Mouse (Mus musculus): ENCODE results near the gene Gm1113.

Gm1113 gene

DNA sequence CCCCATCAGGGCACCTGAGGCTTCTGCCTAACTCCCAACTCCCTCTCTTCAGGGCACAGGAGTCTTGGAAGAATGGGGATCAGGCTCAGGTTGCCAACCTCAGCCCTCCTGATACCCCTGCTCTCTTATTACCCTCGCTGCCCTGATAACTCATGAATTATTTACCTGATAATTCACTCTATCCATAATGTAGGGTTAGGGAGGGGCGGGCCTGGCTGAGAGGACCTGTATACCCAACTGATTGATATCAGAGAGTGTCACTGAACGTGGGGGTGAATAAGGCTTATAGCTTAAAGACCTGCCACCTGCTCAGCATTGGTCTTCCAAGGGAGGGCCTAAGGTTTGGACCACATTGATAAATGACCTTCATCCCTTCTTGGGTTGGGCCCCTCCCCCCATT is at the start of gene Gm1113:
Gene Gm1113 (minus strand): TSS at position 101 of the 400 bp plus-strand sequence.
- DNase-seq, result no peak

DNA sequence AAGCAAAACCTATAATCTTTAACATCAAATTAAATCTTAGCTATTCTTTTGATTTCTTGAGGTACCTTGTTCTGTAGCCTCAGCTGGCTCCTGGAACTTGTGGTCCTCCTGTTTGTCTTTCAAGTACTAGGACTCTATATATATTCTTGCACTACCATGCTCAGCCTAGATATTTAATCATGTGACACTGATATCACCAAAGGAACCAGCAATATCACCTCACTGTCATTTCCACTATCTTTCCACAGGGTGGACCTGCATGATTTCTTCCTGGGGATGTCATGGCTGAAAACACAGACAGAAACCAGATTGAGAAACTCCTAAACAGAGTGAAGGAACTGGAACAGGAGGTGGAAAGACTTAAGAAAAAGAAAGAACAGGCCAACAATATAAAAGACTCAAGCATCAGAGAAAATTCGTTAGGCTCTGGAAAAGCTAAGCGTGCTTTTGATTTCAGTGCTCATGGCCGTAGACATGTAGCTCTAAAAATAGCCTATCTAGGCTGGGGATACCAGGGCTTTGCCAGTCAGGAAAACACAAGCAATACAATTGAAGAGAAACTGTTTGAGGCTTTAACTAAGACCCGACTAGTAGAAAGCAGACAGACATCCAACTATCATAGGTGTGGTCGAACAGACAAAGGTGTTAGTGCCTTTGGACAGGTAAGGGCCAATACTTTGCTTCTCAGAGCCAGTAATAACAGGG is 46.6 kb upstream of the Gm1113 start:
- DNase-seq, result no peak

DNA sequence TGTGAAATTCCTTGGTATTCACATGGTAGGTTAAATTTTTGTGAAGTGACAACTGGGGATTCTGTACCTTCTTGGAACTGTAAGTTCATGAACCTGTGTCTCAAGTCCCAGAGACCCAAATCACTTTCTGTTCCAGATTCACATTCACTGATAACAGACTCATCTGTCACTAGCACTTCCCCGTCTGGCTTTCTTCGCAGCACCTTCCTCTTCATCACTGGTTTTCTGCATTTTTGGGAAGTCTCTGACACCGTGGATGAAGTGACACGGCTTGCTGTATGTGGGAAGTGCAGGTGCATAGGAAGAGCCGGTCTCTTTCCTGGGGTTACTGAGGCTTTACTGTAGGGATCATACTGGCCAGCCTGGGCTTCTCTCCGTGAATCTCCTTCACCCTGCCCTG is 43.5 kb upstream of the Gm1113 start:
- no peak for DNase-seq

DNA sequence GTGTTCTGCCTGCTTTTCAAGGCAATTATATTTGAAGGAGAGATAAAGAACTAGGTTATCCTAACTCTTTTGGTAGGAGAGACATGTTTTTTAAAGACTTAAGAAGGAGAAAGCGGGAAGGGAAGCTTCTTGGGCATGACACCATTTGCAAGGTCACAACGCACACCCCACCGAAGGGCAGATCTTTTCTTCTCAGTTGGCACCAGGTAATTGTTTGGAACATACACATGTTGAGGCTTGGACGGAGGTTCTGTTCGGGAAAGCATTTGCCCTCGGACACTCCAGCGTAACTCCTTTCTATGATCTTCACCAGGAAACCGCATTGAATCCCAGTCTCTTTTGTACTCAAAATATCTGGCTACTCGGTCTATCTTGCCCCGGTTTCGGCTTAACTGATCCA is 43.0 kb upstream of the Gm1113 start:
- no peak for DNase-seq

DNA sequence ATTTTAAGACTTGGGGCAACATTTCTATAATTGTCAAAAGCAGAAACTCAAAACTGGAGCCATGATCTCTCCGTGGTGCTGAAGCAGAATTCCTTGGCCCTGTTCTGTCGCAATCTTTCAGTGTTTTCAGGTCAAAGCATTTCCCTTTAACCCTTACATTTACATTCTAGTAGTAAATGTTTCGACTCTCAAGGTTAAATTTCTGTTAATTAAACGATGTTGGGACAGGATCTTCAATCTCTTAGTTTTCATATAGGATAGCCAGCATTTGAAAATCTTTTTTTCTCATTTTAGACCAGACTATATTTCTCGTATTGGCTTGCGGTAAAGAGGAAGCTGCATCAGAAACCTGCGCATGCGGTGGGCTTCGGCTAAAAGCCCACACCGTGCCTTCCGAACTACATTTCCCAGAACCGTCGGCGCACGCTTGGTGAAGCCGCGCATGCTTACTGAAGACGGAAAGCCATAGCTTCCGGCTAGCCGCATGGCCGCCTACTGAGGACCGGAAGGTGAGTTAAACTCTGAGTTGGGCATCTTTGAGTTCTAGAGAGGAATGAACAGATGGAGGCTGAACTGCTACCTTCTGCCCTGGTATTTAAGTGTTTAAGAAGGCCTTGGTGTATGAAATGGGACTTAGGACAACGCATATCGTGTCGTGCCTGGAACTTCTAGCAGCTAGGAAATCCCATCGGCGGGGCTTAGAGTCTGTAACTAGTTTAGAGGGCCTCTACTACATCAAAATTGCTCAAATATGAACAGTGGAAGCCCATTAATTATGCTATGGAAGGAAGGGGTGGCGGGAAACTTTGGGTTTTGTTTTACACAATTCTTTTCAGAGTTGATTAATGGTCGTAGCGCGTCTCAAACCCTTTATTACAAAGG is 41.2 kb upstream of the Gm1113 start:
- DNase-seq, result peak; percentile 83

DNA sequence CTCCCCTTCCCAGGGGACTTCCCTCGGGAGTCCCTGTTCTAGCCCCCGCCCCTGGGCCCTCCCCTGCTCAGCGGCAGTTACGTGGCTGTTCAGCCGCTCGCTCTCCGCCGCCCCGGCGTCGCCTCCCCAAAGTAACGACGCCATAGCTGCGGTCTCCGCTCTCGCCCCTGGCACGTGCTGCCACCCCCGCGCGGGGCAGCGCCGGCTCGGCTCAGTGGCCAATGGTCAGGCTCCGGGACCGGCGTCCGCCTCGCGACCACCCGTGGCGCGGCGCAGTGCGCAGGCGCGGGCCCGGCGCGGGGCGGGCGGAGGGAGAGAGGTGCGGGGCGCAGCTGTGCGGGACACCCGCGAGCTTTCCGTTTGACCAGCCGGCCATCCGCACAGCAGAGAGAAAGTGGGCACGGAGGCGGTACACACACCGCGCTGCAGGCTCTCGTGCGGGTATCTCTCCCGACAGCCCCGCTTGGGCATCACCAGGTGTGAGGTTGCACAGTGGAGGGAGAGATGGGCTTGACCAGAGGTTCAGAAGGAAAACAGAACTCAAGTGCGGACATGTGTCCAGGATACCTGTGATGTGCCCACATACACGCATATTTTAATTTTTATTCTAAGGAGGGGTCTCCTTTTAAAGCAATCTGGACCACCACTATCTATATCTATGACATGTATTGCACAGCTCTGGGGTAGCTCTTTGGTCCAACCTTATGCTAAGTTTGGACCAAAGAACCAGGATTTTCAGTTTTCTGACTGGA is 40.4 kb upstream of the Gm1113 start, which contains the start of the genes Ddx25 and Pus3:
Gene Ddx25 (minus strand): TSS at position 272 of the 752 bp plus-strand sequence.
Gene Pus3 (plus strand): TSS at position 339 of the 752 bp plus-strand sequence.
- peak; percentile 77 for DNase-seq

DNA sequence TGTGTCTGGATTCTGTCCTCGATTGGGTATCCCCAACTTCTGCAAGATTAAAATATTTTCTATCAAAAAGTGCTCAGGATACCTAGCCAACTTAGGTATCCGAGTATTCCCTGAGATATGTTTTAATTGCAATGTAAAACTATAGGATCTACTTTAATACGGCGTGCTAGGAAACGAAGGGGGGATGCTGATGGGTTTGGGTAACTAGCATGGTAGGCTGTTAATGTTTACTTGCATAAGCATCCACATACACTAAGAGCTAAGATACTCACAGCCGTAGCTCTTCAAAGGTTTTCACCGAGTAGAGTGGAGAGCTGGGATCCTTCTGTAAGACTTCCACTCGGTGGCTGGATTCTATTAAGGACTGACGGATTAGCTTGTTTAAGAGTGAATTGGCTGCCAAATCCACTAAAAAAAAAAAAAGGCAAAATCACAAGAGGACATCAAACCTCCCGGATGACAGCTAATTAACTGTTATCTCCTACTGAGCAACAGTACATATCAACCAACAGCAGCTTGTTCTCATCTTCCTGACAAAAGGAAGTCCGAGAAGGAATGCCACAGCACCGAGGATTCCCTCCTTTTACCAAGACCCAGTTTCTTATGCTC is 38.5 kb upstream of the Gm1113 start:
- no peak for DNase-seq

DNA sequence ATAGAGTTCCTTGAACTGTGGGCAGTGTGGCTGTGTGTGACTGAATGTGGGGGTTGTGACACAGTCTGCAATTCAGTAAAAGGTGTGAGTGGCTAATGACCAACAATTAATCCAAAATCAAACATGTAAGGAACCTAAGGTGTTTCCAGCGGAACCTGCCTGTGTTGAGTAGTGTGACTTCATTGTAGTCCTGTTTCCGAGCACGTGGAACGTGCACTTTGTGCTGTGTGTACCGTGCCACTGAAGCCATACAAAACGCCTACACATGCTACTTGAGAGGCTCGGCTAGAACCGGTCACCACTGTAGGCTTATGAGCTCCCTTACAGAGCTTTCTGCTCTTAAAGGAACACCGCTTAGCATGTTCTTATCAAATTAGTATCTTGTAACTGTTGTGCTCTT is 30.4 kb upstream of the Gm1113 start:
- DNase-seq, result no peak

DNA sequence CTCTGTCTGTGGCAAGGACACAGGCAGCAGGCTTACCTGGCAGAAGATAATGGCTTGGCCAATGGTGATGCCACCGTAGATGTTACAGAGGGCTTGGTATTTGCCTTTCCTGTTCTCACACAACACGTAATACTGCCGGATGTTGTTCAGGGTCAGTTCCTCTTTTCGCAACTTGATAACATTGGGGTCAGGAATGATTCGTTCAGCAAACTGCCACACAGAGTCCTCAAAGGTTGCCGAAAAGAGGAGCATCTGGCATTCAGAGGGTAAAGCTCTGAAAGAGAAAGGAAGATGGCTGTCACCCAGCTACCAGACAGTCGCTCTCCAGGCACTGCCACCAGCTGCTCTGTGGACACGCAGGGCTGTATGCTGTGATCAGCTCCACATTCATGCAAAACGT is 28.7 kb upstream of the Gm1113 start:
- DNase-seq, result no peak

DNA sequence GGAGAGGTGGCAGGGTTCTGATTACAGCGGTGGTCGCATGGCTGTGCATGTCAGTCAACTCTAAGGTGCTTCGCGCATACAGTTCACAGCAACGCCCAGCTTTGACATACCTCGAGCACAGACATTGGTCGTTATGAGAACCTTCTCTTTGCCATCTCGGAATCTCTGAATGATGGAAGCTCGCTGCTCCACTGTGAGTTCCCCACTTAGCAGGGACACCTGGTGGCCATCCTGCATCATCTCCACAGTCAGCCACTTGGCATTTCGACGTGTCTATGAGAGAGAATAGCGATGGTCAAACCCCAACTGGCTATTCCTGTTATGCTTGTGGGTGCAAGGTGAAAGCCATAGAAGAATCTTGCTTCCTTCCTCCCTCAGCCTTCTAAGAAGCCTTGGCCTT is 27.6 kb upstream of the Gm1113 start:
- no peak for DNase-seq

DNA sequence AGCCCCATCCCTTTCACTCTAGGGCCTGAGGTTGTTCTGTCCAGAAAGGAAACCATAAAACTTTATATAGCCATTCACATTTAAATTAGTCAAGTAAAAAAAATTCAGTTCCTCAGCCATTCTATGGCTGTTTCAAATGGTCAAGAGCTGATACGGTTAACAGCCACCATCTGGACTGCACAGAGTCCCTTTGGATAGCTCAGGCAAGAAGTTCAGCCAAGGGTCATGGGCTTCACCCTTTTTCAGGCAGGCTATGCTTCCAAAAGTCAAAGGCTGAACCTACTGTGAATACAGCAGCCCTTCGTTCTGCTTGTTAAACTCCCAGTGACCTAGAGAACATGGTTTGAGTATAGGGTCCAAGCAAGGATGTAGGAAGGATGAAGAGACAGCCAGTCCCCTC is 26.6 kb upstream of the Gm1113 start:
- no peak for DNase-seq

DNA sequence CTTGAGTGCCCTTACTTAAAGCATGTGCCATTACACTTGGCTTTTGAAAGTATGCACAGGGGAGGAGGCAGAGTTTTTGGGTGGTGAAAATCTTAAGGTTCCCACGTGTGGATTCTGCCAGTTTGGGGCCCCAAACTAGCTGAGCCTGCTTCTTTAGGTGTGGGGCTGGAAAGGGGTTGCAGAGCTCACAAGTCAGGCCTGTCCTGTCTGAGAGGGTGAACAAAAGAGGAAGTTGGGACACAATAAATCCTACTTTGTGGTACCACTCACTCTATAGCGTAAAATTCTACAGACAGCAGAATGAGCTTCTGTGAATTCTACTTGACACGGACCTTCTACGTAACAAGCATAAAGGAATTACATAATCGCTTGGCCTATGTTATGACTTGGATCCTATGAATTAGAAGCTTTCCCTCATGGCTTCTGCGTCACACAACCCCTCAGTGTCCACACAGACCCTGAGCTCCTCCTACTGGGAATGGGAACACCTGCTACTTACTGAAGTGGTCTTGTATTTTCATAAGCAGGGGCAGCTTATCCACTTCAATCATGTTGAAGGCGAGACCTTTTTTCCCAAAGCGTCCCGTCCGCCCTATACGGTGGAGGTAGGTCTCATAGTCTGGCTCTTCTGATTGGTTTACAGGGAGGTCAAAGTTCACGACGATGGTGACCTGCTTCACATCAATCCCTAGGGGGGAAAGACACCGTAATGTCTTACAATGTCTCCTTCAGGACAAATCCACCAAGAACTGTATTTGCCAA is 25.2 kb upstream of the Gm1113 start:
- DNase-seq, result no peak

DNA sequence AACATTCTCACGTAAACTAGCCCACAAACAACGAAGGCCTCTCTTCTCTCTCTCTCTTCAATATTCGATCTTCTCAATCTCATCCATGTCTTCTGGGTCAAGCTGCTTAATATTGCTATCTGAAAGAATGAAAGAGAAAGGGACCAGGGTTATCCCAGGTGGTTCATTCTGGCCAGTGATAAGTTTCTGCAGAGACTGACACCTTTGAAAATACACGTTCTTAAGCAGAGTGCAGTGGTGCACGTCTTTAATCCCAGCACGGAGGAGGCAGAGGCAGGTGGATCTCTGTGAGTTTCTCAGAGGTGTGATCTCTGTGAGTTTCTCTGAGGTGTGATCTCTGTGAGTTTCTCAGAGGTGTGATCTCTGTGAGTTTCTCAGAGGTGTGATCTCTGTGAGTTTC is 23.9 kb upstream of the Gm1113 start:
- no peak for DNase-seq

DNA sequence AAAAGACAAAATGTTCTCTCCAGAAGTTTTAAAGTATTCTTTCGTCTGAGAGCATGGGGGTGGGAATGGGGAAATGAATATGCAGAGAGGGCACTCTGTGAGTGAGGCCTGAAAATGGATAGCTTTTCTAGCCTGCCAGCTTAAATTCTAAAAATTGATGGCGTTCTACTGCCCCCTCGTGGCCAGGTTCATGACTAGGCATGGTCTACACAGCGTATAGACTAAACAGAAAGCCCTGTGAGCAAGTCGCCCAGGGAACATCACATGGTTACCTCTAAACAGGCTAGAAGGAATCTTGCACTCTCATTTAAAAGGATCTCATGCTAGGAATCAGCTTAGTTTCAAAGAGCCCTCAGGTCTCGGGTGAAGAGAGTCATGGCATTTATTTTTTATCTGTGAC is 23.4 kb upstream of the Gm1113 start:
- peak; percentile 95 for DNase-seq

DNA sequence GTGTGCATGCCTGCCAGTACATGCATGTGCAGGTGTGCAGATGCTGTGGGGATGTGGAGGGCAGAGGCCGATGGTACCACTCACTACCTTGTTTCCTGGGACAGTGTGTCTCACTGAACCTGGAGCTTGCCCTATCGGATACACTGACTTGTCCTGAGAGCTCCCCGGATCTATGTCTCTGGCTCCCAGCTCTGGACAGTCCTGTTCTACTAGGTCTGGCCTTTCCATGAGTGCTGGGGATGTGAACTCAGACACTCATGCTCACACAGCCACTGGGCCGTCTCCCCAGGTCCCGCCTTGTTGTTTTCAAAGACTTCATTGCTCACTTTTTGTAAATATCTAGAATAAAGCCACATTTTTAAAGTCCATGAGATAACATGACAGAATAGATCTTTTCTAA is 23.0 kb upstream of the Gm1113 start:
- no peak for DNase-seq

DNA sequence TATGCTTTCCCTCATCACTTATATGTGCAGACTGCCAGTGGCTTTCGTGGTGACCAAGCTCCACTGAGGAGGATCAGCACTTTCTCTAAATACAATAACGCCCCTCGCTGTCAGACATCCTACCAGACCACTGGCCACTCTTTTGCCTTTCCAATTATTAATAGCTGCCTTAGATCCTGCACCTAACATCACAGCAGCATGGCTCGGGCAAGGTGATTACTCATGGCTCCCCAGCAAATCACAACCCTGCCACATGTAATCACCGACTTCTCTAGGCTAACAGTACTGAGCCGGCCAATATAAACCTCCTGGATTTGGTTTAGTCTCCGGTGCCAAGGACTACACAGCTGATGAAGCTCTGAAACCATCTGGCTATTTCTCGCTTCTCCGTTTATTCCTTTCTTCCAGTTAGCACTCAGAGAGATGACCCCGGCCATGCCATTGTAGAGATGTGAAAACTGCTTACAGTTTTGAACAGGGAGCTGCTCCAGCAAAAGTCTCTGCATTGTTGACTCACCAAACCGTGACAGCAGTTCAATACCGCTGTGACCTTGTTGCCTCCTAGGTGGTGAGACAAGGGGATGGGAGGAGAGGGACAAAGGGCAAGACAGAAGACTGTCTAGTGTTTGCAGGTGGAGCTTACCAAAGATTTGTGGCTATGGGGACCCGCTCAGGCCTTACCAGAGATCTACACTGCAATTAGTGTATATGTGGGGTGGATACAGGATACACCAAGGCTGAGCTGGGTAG is 21.1 kb upstream of the Gm1113 start:
- no peak for DNase-seq

DNA sequence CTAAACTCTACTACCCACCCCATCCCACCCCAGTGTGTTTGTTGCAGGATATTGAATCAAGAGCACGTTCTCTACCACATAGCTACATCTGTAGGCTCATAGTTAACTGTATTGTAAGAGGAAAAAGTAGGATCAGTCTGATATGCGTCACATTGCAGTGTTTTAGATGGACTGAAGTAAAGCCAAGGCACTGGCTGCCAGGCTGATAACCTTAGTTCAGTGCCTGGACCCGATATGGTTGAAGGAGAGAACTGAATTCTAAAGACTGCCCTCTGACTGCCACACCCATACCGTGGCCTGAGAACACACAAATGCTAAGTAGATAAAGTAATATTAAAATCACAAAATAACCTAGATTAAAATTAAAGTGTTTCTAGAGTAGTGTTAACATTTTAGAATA is 17.8 kb upstream of the Gm1113 start:
- DNase-seq, result no peak

DNA sequence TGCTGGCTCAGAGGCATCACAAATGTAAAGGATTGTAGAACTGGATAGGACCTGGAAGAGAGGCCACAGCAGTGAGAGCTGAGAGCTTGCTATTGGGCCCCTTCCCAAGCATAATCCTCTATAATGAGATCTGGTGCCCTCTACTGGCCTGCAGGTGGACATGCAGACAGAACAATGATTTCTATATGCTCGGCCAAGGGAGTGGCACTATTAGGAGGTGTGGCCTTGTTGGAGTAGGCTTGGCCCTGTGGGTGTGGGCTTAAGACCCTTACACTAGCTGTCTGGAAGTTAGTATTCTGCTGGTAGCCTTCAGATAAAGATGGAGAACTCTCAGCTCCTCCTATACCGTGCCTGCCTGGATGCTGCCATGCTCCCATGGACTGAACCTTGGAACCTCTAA is 17.0 kb upstream of the Gm1113 start:
- DNase-seq, result peak; percentile 43

DNA sequence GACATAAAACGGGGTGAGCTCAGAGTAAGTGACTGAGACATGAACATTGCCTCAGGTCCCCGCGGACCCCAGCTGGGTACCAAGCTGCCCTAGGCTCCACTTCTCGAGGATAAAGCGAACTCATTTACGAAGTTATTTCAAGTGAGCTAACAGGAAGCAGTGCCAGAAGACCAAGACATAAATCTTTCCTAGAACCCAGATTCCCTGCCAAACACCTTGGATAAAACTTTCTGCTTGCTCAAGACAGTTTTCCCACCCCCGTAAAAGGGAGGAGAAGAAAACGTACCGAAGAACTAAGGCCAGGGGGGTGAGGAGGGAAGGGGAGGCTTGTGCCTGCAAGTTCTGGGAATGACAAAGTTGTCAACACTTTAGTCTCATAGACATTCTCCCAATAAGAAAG is 15.2 kb upstream of the Gm1113 start:
- no peak for DNase-seq

DNA sequence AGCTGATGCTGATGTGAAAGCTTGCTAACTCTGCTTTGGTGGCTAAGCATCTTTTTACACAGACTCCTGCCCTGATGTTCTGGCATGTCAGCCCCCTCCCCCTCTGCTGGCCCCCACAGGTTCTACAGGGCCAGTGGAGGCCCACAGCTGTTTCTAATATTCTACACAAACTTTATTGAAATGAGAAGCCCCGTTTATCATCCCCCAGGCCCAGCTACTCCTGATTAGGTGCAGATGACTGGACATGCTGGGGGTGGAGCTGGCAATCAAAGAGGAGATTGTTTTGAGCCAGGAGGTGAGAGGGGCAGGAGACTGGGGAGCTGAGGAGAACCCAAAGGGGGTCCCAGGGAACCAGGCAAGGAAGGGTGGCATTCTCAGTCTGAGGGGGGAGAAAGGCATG is 11.7 kb upstream of the Gm1113 start:
- no peak for DNase-seq

DNA sequence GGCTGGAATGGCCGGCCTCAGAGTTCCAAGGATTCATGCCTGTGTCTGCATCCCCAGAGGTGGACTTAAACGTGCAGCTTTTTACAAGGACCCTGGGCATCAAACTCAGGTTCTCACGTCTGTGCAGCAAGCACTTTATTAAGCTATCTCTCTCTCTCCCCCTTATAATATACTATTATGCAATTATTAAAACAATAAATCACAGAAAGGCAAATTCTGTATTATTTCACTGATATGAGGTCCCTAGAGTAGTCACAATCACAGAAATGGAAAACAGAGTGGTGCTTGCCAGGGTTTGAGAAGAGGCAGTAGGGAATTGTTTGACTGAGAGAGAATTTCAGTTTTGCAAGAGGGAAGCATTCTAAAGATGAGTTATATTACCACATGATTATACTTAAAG is 11.1 kb upstream of the Gm1113 start:
- no peak for DNase-seq
